Mouse (Mus musculus) cerebellum, postnatal 25 days (tissue): ENCODE data around the gene Large2.

Experiments
- DNase-seq, 2 experiments: peaks; one replicate each; pipeline ENCODE4 v3.0.0; 2021; ENCODE audit warnings: mixed read lengths in 2 of 2

Large2 gene

DNA sequence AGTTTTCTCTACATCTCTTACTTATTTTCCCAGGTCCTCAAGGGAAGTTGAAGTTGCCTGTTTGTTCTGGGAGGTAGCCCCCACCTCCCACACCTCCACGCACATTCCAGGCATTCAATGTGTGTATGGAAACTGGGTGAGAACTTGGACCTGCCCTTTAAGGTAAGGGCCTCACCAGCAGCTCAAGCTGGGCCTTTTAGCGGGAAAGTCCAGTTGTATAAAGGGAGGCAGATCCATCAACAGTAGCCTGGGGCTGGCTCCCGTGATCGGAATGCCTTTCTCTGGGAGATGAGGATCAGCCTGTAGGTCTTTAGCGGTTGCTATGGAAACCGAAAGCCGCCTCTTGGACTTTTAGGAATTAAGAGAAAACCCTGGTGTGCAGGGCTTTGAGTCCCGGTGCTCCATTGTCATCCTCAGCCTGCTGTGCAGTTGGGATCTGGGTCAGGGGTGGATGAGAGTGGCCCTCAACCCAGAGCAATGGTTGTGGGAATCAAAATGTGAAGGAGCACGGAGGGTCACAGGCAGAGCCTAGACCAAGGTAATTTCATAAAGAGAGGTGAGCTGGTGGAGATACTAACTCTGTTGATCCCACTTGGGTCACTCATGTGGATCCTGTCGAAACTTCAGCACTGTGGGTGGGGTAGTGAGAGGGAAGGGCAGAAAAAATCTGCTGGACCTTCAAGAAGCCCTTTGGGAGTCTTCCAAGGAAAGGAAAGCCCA is 2.5 kb downstream of the Large2 start:
- no peak for DNase-seq

DNA sequence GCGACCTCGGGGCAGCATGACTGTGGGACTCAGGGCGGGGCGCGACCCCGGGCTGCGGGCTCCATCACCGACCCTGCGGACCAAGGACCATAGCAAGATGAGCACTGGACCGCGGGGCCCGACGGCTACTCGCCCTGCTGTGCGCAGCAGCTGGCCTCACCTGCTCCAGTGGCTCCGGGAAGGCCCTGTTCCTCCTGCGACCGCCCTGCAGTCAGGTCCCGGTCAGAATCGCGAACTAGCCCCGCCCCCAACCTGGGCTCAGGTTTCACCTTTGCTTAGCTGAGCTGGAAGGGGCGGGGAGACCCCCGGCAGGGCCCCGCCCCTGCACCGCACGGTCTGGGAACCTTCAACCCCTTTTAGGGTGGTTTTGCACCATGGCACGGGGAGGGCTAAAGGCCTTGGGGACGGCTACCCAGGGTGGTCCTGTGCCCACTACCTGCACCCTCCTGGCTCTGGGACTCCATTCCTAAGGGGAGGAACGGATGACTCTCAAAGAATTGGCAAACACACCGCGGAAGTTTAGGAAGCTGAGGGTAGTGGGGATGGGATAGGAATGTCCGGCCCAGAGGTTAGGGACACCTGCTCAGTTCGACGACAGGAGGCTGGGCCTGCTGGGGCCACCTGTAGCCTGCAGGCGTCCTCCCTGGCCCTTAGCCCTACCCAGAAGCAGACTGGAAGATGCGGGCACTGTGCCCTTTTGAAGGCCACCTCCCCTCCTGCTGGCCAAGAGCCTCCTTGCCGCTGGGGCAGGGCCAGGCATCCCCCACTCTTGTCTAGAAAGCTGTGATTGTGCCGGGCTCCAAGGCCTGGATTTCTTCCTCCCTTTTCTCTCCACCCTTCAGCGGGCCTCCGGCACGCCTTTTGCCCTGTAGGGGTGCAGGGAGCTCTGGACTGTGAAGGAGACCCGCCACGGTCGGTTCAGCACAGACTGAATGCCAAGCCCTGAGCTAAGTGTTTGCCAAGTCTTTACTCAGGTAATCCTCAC is 3.6 kb downstream of the Large2 start:
- peak in 1 of 2 experiments; percentile 36 for DNase-seq

DNA sequence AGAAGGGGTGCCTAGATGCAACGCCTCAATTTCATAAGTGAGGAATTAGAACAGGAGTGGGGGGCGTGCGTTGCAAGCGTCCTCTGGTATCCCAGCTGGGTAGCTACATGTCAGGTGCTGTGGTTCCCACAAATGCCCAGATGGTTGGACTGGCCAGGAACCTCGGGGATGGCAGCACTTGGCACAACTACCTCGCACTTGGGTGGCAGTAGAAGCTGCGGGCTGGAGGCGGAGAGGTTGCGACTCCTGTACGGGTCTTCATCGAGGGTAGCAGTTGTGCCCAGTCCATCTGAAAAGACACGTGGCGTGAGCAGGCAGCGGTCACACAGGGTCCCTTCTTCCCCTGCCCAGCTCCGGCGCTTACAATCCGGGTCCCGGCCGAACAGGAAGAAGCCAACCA is 4.3 kb downstream of the Large2 start:
- peak in 1 of 2 experiments; percentile 39 for DNase-seq

DNA sequence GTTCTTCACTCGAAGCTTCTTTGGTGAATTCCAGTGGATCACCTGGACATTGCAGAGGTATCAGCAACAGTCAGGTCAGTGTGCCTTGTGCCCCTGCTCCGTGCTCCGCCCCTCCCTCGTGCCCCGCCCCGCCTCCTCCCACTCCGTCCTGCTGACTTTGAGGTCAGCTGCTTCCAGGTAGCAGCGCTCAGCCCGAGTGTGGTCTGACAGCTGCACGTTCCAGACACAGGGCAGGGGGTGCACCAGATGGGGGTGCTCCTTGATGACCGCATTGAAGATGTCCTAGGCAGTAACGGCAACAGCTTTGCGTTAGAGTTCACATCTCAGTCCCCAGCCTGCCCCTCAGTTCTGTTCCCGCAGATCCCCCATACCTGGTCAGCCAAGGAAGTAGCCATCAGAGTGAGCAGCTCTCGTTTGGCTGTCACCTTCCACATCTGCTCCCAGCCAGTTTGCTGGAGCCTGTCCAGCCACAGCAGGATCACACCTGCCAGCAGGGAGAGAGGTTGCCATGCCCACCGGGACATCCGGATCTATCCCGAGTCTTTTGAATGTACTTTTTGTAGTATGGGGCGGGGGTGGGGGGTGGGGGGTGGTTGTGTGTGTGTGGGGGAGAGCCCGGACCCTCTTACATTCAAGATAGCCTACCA is 7.2 kb downstream of the Large2 start:
- DNase-seq, result no peak

DNA sequence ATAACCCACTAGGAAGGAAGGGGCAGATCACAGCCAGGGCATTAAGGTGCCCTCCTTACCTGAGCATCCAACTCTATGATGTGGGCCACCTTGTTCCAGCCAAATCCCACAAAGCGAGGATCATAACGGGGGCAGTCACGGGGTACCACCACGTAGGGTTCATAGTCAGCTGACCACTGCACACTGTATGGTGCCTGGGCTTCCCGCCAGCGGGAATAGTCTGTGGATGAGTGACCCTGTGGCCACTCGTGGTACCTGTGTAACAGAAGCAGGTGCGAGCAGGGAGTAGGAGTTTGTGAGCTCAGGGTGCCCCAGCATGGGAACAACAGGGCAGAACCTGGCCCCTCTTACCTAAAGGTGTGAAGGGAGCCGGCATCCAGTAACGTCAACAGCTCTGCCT is 9.1 kb downstream of the Large2 start:
- no peak for DNase-seq

DNA sequence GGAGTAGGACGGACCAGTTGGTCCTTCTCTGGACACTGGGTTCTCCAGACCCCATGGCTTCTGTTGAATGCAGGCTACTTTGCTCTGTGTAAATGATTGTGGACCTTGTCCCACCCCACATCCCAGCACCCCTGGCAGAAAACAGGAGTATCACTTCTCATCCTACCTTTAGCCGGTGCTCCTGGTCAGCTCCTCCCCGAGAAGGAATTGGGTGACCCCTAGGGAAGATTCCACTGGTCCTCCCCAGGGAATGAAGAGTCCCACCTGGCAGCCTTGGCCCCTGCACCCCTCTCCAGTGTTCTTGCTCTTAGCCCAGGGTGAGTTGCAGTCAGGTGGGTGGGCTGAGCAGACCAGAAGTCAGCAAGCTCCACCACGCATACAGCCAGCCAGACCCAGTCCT is 10.6 kb downstream of the Large2 start:
- no peak for DNase-seq

DNA sequence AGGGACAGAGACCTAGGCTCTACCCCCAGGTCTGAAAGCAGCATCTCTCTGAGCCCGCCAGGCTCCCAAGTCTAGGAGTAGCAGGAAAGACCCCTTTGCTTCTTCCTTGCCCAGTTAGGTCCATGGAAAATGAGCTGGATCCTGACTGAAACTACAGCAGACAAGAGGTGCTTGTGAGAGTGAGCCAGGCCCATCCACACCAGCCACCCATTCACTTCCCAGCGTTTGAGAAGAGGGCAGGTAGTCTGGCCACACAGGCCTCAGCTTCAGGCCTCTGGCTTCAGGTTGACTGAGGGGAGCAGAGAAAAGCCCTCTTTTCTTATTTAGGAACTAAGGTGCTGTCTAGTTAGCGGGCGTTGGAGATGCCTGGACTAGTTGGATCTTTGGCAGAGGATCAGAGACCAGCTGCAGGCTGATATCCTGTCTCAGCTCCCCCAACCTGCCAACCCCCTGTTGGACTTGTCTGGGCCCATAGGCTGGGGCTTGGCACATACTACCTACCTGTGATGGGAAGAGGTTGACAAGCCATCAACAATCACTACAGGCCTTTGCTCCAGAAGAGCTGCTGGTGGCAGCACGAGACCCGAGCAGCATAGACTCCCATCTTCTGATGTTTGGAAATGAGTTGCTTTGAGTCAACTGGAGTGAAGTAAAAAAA is 12.0 kb downstream of the Large2 start:
- no peak for DNase-seq

DNA sequence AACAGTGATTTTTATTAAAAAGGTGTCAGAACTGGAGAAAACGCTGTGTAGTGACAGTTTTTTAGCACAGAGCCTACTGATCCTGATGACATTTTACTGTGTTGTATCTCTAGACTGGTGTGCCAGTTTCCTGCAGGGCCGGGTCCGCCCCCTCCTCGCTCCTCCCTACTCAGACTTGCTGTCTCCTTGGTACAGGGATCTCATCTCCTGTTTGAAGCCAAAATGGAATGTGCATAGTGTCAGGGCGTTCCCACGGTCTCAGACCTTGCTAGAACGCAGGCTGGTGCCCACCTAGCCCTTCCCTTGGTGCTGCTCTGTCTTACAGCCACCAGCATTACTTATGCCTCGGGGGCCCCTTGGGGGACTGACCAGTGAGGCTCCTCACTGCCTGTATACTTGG is 12.9 kb downstream of the Large2 start:
- DNase-seq, result no peak

DNA sequence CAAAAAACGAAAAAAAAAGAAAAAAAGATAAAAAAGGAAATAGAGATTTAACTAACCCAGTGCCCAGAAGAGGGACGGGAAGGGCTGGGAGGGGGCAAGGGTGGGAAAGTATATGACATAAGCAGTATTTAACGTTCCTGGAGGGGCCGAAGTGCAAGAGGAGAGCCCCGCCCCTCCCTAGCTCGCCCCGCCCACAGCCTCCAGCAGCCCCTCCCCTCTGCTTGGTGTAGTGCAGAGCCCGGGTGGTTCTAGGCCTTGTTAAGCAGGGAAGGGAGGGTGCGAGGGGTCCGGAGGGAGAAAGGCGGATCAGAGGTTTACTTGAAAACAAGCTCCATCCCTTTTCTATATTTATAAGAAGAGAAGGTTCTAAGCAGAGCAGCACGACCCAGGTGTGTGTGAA is 13.8 kb downstream of the Large2 start:
- peak in 1 of 2 experiments; percentile 29 for DNase-seq

DNA sequence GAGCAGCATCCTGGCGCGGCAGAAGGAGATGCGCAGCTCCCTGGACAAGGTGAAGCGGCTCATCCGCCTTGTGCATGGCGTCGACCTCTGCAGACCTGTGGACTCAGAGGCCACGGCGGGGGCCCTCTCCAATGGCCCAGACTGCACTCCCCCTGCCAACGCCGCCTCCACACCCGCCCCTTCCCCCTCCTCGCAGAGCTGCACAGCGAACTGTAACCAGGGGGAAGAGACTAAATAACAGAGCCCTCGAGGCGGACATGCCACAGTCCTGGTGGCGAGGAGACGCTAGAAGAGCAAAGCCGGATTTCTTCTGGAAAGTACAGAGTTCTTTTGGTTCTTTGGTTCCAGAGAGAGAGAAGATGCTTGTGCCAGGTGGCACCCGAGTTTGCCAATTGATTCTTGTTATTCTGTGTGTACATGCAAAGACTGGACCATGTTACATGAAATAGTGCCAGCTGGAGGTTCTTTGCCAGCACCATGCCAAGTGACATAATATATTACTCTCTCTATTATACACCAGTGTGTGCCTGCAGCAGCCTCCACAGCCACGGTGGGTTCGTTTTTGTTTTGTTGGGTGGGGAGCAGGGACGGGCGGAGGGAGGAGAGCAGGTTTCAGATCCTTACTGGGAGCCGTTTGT is 14.4 kb downstream of the Large2 start:
- DNase-seq, result peak; percentile 49 to 59

DNA sequence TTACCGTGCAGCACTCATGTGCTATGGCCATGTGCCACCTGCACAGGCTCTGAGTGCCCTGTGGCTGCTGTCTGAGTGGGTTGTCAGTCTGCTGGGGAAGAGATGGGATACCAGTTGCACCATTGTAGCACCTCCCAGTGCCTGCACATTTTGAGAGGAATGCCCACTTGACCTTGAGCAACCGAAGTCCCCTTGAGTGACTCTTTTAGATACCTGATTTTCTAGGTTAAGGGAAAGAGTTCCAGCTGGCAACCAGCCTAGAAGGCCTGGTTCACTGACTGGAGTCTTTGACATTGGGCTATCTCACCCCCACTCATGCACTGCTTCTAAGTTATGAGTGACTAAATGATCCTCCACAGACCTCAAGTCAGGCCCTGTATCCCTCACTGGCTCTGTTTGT is 15.4 kb downstream of the Large2 start:
- peak; percentile 30 to 55 for DNase-seq

DNA sequence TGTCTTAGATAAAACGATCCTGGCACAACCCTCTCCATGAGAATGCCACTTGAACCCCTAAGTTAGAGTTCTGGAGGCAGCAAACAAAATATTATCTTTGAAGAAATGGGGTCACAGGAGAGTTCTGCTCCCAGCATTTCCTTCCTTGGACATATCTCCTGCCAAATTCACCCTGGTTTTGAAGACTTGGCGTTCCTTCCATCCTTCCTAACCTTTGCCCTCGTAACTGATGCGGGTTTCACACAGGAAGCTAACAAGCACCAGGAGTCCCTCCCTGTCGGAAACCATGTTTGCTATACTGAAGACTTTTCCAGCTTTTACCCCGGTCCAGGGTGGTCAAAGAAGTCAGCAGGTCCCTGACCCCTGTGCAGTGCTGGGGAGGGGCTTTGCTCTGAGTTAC is 20.4 kb downstream of the Large2 start:
- DNase-seq, result no peak

DNA sequence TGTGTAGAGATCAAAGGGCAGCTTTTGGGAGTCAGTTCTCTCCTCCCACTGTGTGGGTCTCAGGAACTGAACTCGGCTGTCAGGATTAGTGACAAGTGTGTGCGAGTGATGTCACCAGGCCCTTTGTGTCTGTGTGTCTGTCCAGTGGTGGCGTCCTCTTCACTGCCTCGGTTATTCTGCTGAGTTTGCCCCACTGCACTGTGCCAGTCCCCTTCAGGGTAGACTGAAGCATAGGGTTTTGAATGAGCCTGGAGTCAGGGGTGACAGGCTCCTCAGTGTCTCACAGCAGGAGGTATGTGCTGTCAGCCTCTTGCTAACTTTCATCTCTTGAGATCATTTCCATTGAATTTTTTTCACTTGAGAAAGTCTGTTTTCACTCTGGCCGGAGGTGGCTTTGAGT is 21.3 kb downstream of the Large2 start:
- no peak for DNase-seq

DNA sequence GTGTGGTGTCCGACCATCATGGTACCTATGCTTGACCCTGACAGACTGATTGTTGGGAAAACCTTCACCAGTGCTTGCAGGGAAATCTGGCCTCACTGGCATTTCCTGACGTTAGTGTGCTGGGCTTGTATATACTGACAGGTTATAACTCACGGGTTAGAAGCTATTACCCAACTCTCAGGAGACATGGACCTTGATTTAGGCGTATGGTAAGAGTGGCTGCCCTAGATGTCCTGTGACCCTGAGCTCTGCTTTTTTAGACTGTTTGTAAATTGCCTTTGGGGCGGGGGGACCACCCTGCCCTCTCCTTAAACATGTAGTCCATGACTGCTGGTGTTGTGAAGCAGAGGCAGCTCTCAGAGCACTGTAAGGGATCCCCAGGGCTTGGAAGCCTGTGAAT is 24.0 kb downstream of the Large2 start:
- no peak for DNase-seq

DNA sequence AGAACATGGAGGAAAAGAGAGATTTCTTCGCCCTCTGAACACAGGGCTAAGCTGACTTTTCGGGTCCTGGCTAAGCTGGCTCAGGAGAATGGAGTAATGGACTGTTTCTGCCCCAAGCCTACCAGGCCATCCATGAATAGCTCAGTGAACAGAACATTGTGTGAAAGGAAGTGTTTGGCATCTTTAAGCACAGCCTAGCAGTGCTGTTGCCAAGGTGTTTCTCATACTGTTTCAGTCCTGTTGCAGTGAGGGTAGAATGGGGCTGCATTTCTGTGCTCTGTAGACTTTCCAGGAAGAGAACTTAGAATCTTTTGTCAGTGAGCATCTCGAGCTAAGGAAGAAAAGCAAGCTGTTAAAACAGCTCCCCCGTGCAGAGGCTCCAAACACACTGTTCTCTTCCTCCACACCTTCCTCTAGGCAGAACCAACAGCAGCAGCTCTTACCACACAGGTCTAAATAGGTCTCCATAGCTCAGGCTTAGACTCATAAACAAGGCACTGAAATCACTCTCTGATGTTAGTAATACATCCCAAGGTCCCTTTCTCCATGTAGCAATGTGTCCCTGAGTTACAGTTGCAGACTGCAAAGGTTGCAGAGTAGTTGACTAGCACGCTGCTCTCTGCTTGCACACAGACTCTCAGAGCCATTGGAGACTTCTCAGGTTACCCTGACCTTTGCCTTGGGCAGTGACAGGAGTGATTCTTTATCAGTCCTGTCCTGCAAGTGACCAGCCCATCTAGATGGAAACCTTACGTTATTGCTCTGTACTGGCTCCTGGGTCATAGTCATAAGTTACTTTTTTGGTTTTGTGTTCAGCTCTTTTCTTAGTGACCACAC is 24.9 kb downstream of the Large2 start:
- no peak for DNase-seq

DNA sequence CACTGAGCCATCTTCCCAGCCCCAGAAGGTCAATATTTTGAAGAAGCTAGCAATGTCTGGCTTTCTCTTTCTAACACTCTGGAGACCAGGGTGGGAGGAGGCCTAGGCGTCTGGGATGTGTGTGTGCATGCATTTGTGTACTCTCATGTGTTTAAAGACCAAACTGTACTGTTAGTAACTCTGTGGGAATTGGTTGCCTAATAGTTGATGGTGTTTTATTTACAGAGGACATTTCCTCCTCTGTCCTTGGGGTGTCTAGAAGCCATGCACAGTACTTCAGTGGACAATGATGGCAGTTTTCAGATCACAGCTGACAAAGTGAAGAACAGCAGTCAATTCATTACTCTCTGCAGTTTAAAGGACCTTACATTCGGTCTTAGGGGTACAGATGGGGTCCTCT is 27.5 kb downstream of the Large2 start:
- DNase-seq, result no peak

DNA sequence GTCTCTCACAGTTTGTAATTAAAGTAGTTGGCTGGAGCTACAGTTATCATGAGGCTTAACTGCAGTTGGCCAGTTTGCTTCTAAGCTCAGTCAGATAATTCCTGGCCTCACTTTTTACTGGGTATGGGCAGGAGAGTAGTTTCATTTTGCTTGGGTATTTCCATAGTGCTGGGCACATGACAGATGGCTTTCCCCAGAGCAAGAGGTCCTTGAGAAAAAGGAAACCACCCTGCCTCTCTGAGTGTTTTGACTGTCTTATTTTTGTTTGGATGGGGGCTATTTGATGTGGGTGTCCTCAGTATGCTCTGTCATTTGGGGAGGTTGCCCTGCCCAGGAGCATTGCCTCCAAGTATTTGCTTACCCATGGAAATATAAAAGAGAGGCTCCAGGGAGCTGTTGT is 32.3 kb downstream of the Large2 start:
- DNase-seq, result no peak

DNA sequence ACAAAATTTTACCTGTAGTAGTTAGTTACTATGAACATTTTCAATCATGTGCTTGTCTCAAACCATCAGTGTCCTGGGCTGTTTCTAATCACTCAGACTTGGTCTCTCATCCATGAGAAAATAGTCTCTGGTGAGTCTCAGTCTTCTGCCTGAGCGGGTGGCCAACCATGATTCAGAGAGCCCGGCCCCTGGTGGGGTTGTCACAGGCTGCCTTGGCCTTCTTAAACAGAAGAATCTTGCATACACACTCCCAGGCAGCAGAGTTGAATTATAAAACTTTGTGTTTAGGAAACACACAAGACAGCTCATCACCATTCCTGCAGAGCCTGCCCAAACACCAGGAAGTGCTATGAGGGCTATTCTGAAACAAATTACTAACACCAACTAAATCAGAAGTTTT is 42.8 kb downstream of the Large2 start:
- no peak for DNase-seq

DNA sequence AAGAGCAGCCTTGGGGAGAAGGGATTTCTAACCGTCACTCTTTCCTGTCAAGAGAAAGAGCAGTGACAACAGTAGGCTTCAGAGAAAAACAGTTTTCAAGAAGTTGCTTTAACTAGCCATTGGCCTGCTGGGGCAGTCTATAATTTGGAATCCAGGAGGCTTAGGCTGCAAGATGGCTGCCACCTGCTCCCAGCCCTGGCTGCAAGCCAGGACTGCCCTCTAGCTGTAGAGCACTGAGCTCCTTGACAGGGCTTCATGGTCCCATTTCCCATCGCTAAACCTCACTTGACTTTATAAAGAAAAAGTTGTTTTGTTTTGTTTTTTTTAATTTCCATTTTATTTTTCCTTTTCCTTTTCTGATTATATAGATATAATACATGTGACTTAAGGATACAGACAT is 43.3 kb downstream of the Large2 start:
- peak; percentile 54 to 77 for DNase-seq

DNA sequence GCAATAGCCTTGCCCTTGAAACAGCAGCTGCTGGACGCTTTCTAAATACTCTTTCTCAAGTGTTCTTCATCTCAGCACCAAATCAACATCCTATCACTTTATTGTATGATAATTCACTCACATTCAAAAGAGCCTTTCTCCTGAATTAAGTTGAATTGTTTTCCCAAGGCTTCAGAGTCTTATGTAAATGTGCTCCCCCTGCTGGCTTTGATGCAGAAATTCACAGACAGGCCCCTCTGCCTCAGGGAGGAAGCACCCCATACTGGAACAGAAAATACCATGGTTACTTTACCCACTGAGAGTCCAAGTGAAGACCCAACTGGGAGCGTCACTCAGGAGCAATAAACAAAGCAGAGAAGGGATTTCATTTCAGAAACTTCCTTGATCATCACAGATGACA is 43.8 kb downstream of the Large2 start:
- peak; percentile 27 to 51 for DNase-seq

DNA sequence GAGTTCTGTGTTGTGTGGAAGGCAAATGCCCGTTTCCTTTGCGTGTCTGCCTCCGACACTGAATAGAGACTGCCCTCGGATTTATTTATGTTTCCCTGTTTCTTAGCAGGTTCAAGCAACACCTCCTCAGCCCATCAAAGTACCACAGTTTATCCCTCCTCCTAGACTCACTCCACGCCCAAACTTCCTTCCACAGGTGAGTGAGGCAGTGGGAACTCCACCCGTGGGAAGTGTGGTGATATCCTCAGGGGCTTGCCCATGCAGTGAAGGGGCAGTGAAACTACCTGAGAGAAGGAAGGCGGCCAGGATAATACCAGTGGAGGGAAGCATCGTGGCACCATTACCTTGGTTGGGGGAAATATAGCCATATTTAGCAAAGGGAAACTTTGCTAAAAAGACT is 46.5 kb downstream of the Large2 start:
- DNase-seq, result no peak

DNA sequence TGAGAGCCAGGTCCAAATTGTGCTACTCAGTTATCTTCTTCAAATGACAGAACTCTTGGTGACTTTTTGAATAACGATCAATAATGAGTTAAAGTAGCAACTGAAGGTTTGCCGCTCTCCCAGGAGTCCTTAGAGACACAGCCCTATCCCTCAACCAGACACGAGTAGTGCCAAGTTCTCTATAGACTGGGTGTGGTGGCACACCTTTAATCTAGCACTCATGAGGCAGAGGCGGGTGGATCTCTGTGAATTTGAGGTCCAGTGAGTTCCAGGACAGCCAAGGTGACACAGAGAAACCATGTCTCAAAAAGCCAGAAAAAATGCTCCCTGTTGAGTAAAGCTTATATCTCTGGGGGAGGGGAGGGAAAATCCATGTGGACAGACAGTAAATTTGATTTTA is 47.1 kb downstream of the Large2 start:
- DNase-seq, result no peak
